Comparison of ENCODE assay signal across 22 mouse cellular contexts in the genomic region with DNA sequence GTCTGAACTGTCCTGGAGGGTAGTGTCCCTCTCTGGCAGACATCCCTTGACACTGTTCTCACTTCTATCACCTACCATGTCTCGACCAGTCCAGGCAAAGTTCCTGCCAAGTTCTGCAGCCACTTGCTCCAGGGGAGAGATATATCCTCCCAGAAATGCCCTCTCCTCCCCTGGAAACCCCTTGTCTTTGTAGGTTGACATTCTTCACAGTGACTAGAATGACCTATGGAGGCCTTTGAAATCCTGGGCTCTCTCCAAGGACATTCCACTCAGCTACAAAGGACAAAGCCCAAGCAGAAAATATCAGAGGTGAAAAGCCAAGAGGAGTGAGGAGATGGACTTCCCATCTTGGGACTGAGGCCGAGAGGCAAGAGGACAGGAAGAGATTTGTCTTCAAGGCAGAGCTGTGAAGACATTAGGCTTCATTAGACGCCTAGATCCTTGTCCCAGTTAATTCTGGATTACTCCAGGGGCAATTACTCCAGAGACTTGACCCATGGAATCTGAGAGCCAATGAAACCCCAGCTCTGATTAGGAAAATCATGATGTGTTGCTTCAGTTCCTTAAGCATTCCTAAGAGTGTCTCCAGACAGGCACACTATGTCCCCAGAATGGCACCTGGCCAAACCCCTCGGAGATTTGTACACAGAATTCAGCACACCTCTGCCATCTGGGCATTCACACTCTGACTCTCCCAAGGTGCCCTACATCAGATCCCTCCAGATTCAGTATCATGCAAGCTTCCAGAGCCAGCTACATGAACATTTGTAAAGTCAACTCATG. TPM values are rescaled to one million over a fixed set of nuclear protein-coding genes. Genes with fewer than 3 reads are reported as not detected.
A peak's percentile ranks its signal among the peaks of the same experiment; 100 is the strongest.
DNase-seq lines count a peak whose midpoint lies in the region; ATAC-seq and TF ChIP-seq lines count a peak whose summit lies in the region.
"Had no signal": no experiment of that assay in that cellular context is flagged by ENCODE, and none has a peak within 500 bp of the region (broad histone marks: within the 10 kb centered on the region; RNA-seq: fewer than 3 reads in every experiment).

No protein-coding gene starts in this region.

- peaks cover 17% of the 10 kb centered on the region for H3K4me1 ChIP-seq in heart, adult 2 months (ENCODE audit: control insufficient read depth, insufficient read depth, low read length)
- H3K4me1 ChIP-seq in heart, embryonic 11.5 days (ENCODE audit: control insufficient read depth, insufficient read depth, low read length), result no peaks in the 10 kb centered on the region
- H3K4me1 ChIP-seq in lung, adult 2 months (ENCODE audit: control insufficient read depth, insufficient read depth, low read length), result peaks cover 10% of the 10 kb centered on the region
- no peaks in the 10 kb centered on the region for H3K4me1 ChIP-seq in forebrain, embryonic 15.5 days
- H3K4me1 ChIP-seq: midbrain, embryonic 12.5 days had no signal

- H3K9ac ChIP-seq in heart, adult 2 months (ENCODE audit: low read depth, low read length), result no peak overlapping the region
- H3K9ac ChIP-seq in heart, embryonic 11.5 days (ENCODE audit: low read depth, low read length), result no peak overlapping the region
- no peak overlapping the region for H3K9ac ChIP-seq in forebrain, embryonic 15.5 days (replicated peaks)
- H3K9ac ChIP-seq: embryonic facial prominence, embryonic 13.5 days; hindbrain, embryonic 14.5 days; intestine, embryonic 15.5 days; limb, embryonic 12.5 days; liver, embryonic 14.5 days; midbrain, embryonic 12.5 days; neural tube, embryonic 15.5 days had no signal

- TF ChIP-seq POLR2A in heart, adult 2 months (IDR thresholded peaks at IDR 0.05; ENCODE audit: insufficient read depth, low read depth, low read length), result no peak
- no peak for TF ChIP-seq POLR2A in lung, adult 2 months (IDR thresholded peaks at IDR 0.05; ENCODE audit: borderline replicate concordance, extremely low read depth, low read depth, low read length)

- no peak for TF ChIP-seq EP300 in heart, adult 2 months (IDR thresholded peaks at IDR 0.05; ENCODE audit: insufficient read depth, low read depth, low read length)

- TF ChIP-seq CTCF in heart, adult 2 months (IDR thresholded peaks at IDR 0.05), result no peak
- TF ChIP-seq CTCF in lung, adult 2 months (IDR thresholded peaks at IDR 0.05; ENCODE audit: insufficient read depth, low read length), result no peak

- no peak for ATAC-seq in heart, embryonic 11.5 days (replicated peaks; ENCODE audit: insufficient number of reproducible peaks, low FRiP score, low TSS enrichment)
- no peak for ATAC-seq in forebrain, embryonic 15.5 days (replicated peaks)
- ATAC-seq: CD4-positive, CD25-positive, alpha-beta regulatory T cell, adult 4 months; intestine, embryonic 15.5 days had no signal

- no peaks in the 10 kb centered on the region for H3K9me3 ChIP-seq in heart, embryonic 11.5 days (replicated peaks; ENCODE audit: control insufficient read depth, low read length)
- H3K9me3 ChIP-seq in forebrain, embryonic 15.5 days, result no peaks in the 10 kb centered on the region
- H3K9me3 ChIP-seq: embryonic facial prominence, embryonic 13.5 days; intestine, embryonic 15.5 days; limb, embryonic 12.5 days; midbrain, embryonic 12.5 days; neural tube, embryonic 15.5 days had no signal

- peak; percentile 51 to 85 for DNase-seq in adrenal gland, adult (ENCODE audit: inconsistent age in 2 of 2, low spot score in 1 of 2)
- DNase-seq in adrenal gland, postnatal 4 days (ENCODE audit: low spot score in 2 of 2), result no peak
- no peak for DNase-seq in heart, adult 2 months
- peak; percentile 33 for DNase-seq in lung, postnatal 10 days
- no peak for DNase-seq in lung, adult 2 months
- DNase-seq in skeletal muscle tissue, adult 2 months (ENCODE audit: low read depth, low spot score), result peak; percentile 17
- DNase-seq: gastrocnemius, postnatal 10 days; heart, postnatal 14 days; layer of hippocampus, adult 9-11 months; right cerebral cortex, postnatal 4 days had no signal

- no peak overlapping the region for H3K4me3 ChIP-seq in heart, adult 2 months
- no peak overlapping the region for H3K4me3 ChIP-seq in heart, embryonic 11.5 days (ENCODE audit: low read depth, low read length)
- no peak overlapping the region for H3K4me3 ChIP-seq in lung, adult 2 months (replicated peaks; ENCODE audit: extremely low read depth, low read depth, low read length)
- H3K4me3 ChIP-seq in forebrain, embryonic 15.5 days, result no peak overlapping the region
- H3K4me3 ChIP-seq: embryonic facial prominence, embryonic 13.5 days; intestine, embryonic 15.5 days; limb, embryonic 12.5 days; midbrain, embryonic 12.5 days; neural tube, embryonic 15.5 days had no signal

- H3K79me2 ChIP-seq in heart, adult 2 months (replicated peaks; ENCODE audit: control insufficient read depth, insufficient read depth, low read length), result no peaks in the 10 kb centered on the region

- WGBS in heart, adult 2 months, result 32% methylated on average over 4 of the region's 4 CpGs
- WGBS in heart, embryonic 11.5 days (ENCODE audit: insufficient replicate concordance), result 60% methylated on average over 4 of the region's 4 CpGs
- WGBS in lung, adult 2 months, result 35% methylated on average over 4 of the region's 4 CpGs
- WGBS in forebrain, embryonic 15.5 days, result 80% methylated on average over 4 of the region's 4 CpGs

- no peak overlapping the region for H3K4me2 ChIP-seq in heart, embryonic 11.5 days
- no peak overlapping the region for H3K4me2 ChIP-seq in forebrain, embryonic 15.5 days (replicated peaks)
- H3K4me2 ChIP-seq: embryonic facial prominence, embryonic 13.5 days; hindbrain, embryonic 14.5 days; intestine, embryonic 15.5 days; limb, embryonic 12.5 days; midbrain, embryonic 12.5 days; neural tube, embryonic 15.5 days had no signal

- intact Hi-C loops in heart, adult 2 months (cut with DNase I), result loop anchor here (2.0 kb wide), 1 partner anchor 50 kb away; no protein-coding TSS in a partner anchor

- 0 out of 2 replicates have a peak, but pooled peaks cover 2% of the 10 kb centered on the region for H3K36me3 ChIP-seq in heart, adult 2 months (ENCODE audit: control insufficient read depth, insufficient read depth, low read length)
- H3K36me3 ChIP-seq in heart, embryonic 11.5 days (ENCODE audit: control insufficient read depth, insufficient read depth, low read length), result no peaks in the 10 kb centered on the region
- no peaks in the 10 kb centered on the region for H3K36me3 ChIP-seq in forebrain, embryonic 15.5 days
- H3K36me3 ChIP-seq: embryonic facial prominence, embryonic 13.5 days; G1E; intestine, embryonic 15.5 days; limb, embryonic 12.5 days; midbrain, embryonic 12.5 days; neural tube, embryonic 15.5 days had no signal

- H3K27ac ChIP-seq in heart, adult 2 months, result peak overlapping the region; percentile 36
- no peak overlapping the region for H3K27ac ChIP-seq in heart, embryonic 11.5 days (ENCODE audit: low read depth, low read length)
- no peak overlapping the region for H3K27ac ChIP-seq in forebrain, embryonic 15.5 days (replicated peaks)
- H3K27ac ChIP-seq: embryonic facial prominence, embryonic 13.5 days; hindbrain, embryonic 14.5 days; intestine, embryonic 15.5 days; limb, embryonic 12.5 days; liver, embryonic 14.5 days; macrophage; midbrain, embryonic 12.5 days; neural tube, embryonic 15.5 days had no signal

- H3K27me3 ChIP-seq in heart, adult 2 months (ENCODE audit: control insufficient read depth, insufficient read depth, low read length), result no peaks in the 10 kb centered on the region
- no peaks in the 10 kb centered on the region for H3K27me3 ChIP-seq in heart, embryonic 11.5 days (ENCODE audit: control insufficient read depth, insufficient read depth, low read length)
- no peaks in the 10 kb centered on the region for H3K27me3 ChIP-seq in forebrain, embryonic 15.5 days
- H3K27me3 ChIP-seq: embryonic facial prominence, embryonic 13.5 days; intestine, embryonic 15.5 days; limb, embryonic 12.5 days; midbrain, embryonic 12.5 days; neural tube, embryonic 15.5 days had no signal

RNA-seq across cellular contexts. Expression of a gene that starts 20.2 kb away (rescaled TPM):
- total RNA-seq in adrenal gland, postnatal 4 days (2021), result 10 to 100 TPM; 47.3 to 48.6 TPM
- total RNA-seq in heart, adult 2 months (2021), result 1 to 10 TPM; 6.8 to 7.3 TPM
- 6.3 and 7.0 TPM in 2 replicates for polyA plus RNA-seq in heart, adult 2 months (2012; rRNA removed)
- 2.4 and 3.3 TPM in 2 replicates for polyA plus RNA-seq in heart, embryonic 11.5 days (2014; fragmentation: Nextera tagmentation; extraction: Ambion mirVana)
- 14.1 and 14.7 TPM in 2 replicates for polyA plus RNA-seq in lung, adult 2 months (2012; rRNA removed)
- polyA plus RNA-seq in forebrain, embryonic 15.5 days (2015; fragmentation: Nextera tagmentation; extraction: Ambion mirVana), result 20.1 and 22.0 TPM in 2 replicates
- polyA plus RNA-seq: G1E had no signal

Comparison
In these comparisons a context has a peak if more than half of its experiments do, and no peak if none do; other contexts are left out.
1. DNase-seq: peak in adrenal gland, adult (2 of 2), lung, postnatal 10 days (single experiment) and skeletal muscle tissue, adult 2 months (single experiment); none in adrenal gland, postnatal 4 days (0 of 2), heart, adult 2 months (0 of 2) and lung, adult 2 months (single experiment).